Mouse (Mus musculus) myocyte (in vitro differentiated cells): ENCODE results near the gene Fgf11.

Experiments used
- CEBPB ChIP-seq: IDR thresholded peaks from 2 replicates; pipeline ENCODE4 v1.6.1; 2011; ENCODE audit warnings: mild to moderate bottlenecking, moderate library complexity; ENCODE audit not compliant: poor library complexity, insufficient read depth, severe bottlenecking
- MAX ChIP-seq: IDR thresholded peaks from one replicate; pipeline ENCODE4 v1.6.1; 2011; ENCODE audit warnings: low read depth, mild to moderate bottlenecking, control low read depth
- POLR2A ChIP-seq: IDR thresholded peaks from one replicate; pipeline ENCODE4 v1.6.1; 2011; ENCODE audit warnings: low read depth, mild to moderate bottlenecking, control low read depth, moderate library complexity; ENCODE audit not compliant: insufficient read length
- POLR2AphosphoS2 ChIP-seq: IDR thresholded peaks from one replicate; pipeline ENCODE4 v1.6.1; 2011; ENCODE audit warnings: low read depth, control low read depth; ENCODE audit not compliant: insufficient read length

- no peak for TF ChIP-seq CEBPB
- no peak for TF ChIP-seq MAX
- no peak for TF ChIP-seq POLR2A
- no peak for TF ChIP-seq POLR2AphosphoS2
These were observed 10.2 kb downstream of the Fgf11 start for GRCm38 (mm10) chr11:69791420-69791819.
